Mouse (Mus musculus) embryonic facial prominence, embryonic 11.5 days (tissue): ENCODE measurements around the gene Ech1. TPM values are rescaled to one million over a fixed set of nuclear protein-coding genes. Genes with fewer than 3 reads are reported as not detected.

Source experiments
- ATAC-seq: fragments of 200-750 bp; cut with Nextera tagmentation; replicated peaks from 2 replicates; pipeline ENCODE4 v1.8.0; 2017; ENCODE audit warnings: low read depth; ENCODE audit not compliant: insufficient number of reproducible peaks, low FRiP score, low TSS enrichment
- DNase-seq: peaks from one replicate; pipeline ENCODE4 v3.0.0-alpha.2; 2015; ENCODE audit warnings: low spot score
- H3K27ac ChIP-seq: fragments of 300-500 bp; sonication (generic); replicated peaks from 2 replicates; pipeline ENCODE4 v1.5.1; 2014; ENCODE audit warnings: mild to moderate bottlenecking, low read depth, low read length, control low read depth
- H3K27me3 ChIP-seq: fragments of 300-500 bp; sonication (generic); 2 replicates; pipeline ENCODE4 v1.6.1; 2014; ENCODE audit warnings: mild to moderate bottlenecking, low read length, moderate library complexity, mixed read lengths; ENCODE audit not compliant: control insufficient read depth, insufficient read depth
- H3K36me3 ChIP-seq: fragments of 300-500 bp; sonication (generic); replicated peaks from 2 replicates; pipeline ENCODE4 v1.6.1; 2014; ENCODE audit warnings: low read depth, mild to moderate bottlenecking, low read length, moderate library complexity, mixed read lengths; ENCODE audit not compliant: control insufficient read depth, insufficient read depth
- H3K4me1 ChIP-seq: fragments of 300-500 bp; sonication (generic); 2 replicates; pipeline ENCODE4 v1.6.1; 2014; ENCODE audit warnings: low read length, mixed read lengths; ENCODE audit not compliant: control insufficient read depth, insufficient read depth
- H3K4me2 ChIP-seq: fragments of 300-500 bp; sonication (generic); 2 replicates; pipeline ENCODE4 v1.6.1; 2014; ENCODE audit warnings: low read depth, mild to moderate bottlenecking, control low read depth, low read length, moderate library complexity
- H3K4me3 ChIP-seq: fragments of 300-500 bp; sonication (generic); 2 replicates; pipeline ENCODE4 v1.5.1; 2014; ENCODE audit warnings: low read depth, low read length, control low read depth
- H3K9ac ChIP-seq: fragments of 300-500 bp; sonication (generic); replicated peaks from 2 replicates; pipeline ENCODE4 v1.6.1; 2014; ENCODE audit warnings: mild to moderate bottlenecking, control low read depth, low read length
- H3K9me3 ChIP-seq: fragments of 300-500 bp; sonication (generic); replicated peaks from 2 replicates; pipeline ENCODE4 v1.6.1; 2016; ENCODE audit warnings: mild to moderate bottlenecking, low read length, inconsistent platforms, mixed read lengths; ENCODE audit not compliant: control insufficient read depth
- WGBS: fragments of 180-500 bp; shearing (Covaris S2); extraction: QIAGEN DNeasy Blood & Tissue Kit; methylation state at CpG from one replicate; pipeline ENCODE4 v1.1.7; 2014; 5-methylcytosine and 5-hydroxymethylcytosine counted together
- polyA plus RNA-seq: library from polyadenylated mRNA; unstranded; fragments of >200 nt; fragmentation: Nextera tagmentation; extraction: Ambion mirVana; gene quantifications from 2 replicates; pipeline ENCODE4 v1.2.1, GENCODE M21; 2014

Ech1 gene
- polyA plus RNA-seq, 1 experiment from 2014 or later = 103 TPM

DNA sequence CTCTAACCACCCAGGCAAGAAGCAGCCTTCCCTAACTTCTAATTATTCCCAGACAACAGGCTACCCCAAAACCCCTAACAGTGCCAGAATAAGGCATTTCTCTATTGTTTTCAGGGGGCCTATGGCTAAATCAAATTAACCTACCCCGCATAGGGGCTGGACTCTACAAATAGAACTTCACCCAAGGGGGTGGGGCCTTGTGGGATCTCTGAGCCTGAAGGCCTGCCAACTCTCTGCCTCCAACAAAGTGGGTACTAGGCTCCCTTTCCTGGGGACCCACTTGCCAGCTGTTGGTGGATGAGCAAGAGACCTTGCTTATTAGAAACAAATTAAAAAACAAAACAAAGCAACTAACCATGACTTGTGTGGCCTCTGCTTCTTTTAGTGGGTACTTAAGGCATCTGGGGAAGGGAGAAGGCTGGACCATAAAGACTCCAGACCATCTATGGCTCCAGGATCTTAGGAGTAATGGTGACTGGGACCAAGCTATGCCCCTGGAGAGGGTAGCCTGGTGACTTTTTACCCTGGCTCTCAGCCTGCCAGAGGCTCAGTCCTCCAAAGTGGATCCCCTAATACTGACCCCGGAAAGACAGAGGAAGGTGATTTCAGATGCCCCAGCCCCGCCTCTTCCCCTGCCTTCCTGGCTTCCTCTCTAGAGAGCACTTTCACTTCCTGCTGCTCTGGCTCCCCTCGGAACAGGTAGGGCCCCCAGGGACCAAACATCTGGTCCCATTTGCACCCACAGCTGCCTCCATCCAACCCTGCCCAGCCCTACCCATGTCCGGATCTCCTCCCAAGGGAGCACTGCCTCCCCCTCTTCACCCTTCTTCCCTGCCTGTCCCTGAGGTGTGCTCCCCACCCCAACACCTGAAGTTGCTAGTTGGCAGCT is 36.5 kb upstream of the Ech1 start, which contains the start of gene Rinl:
Rinl (plus strand) TSS at position 663 of the 889 bp plus-strand sequence.
- Histone ChIP-seq H3K27ac (peak within 1 kb of the TSS; percentile 9), H3K27me3 (no peaks in the 10 kb centered on the region), H3K4me3 (no peak within 1 kb of the TSS), H3K4me1 (peaks cover 4% of the 10 kb centered on the region; the same call in 1 of the 2 replicates), H3K9ac (no peak within 1 kb of the TSS), H3K36me3 (no peaks in the 10 kb centered on the region), H3K4me2 (no peak within 1 kb of the TSS), H3K9me3 (no peaks in the 10 kb centered on the region)
- 55% methylated on average over 5 of the region's 5 CpGs for WGBS
- ATAC-seq (no peak), DNase-seq (no peak)

- WGBS = 42% methylated on average over 3 of the region's 3 CpGs
- no peaks in the 10 kb centered on the region for H3K36me3 ChIP-seq
- peaks cover 4% of the 10 kb centered on the region; the same call in 1 of the 2 replicates for H3K4me1 ChIP-seq
Observed at GRCm38 (mm10) chr7:28789235-28789634, 35.8 kb upstream of the Ech1 start.

DNA sequence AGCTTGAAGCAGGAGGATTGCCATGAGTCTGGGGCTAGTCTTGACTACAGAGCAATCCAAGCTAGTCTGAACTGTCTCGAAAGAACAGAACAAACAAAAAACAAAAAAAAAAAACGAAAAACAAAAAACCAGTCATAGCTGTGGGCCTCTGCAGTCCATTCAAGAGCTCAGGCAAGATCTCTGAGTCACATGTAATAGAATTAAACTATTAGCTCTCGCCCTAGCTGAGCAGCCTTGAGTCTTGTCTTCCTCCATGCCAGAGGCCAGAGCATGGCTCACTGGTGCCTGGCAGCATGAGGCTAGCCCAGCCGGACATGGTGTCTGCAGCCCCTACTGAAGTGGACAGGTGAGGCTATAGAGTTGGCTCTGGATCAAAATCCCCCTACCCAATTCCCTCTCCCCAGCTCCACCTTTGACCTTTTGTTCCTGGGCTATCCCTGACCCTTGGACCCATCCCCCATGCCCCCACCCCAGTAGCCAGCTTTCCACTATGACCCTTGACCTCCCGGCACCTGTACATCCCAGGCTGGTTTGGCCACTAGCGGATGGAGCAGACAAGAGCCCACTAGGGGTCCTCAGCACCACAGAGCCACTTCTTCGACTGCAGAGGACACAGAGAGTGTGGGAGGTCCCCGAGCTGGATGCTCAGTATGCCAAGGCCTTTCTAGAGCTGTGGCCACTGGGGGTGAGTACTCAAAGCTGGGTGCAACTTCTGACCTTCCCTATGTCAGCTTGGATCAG is 34.8 kb upstream of the Ech1 start:
- DNase-seq = peak; percentile 34
- Histone ChIP-seq H3K27ac (no peak overlapping the region), H3K9ac (no peak overlapping the region), H3K4me3 (no peak overlapping the region), H3K4me1 (peaks cover 4% of the 10 kb centered on the region; the same call in 1 of the 2 replicates), H3K9me3 (no peaks in the 10 kb centered on the region), H3K4me2 (no peak overlapping the region), H3K36me3 (no peaks in the 10 kb centered on the region), H3K27me3 (no peaks in the 10 kb centered on the region)
- 45% methylated on average over 8 of the region's 8 CpGs for WGBS
- no peak for ATAC-seq

More at GRCm38 (mm10) chr7:28789235-28789634, 35.8 kb upstream of the Ech1 start:
- Histone ChIP-seq H3K27ac (no peak overlapping the region; the same call in 1 of the 2 replicates), H3K9ac (no peak overlapping the region), H3K9me3 (no peaks in the 10 kb centered on the region), H3K4me2 (no peak overlapping the region), H3K4me3 (no peak overlapping the region), H3K27me3 (no peaks in the 10 kb centered on the region)
- no peak for ATAC-seq
- peak; percentile 44 for DNase-seq

DNA sequence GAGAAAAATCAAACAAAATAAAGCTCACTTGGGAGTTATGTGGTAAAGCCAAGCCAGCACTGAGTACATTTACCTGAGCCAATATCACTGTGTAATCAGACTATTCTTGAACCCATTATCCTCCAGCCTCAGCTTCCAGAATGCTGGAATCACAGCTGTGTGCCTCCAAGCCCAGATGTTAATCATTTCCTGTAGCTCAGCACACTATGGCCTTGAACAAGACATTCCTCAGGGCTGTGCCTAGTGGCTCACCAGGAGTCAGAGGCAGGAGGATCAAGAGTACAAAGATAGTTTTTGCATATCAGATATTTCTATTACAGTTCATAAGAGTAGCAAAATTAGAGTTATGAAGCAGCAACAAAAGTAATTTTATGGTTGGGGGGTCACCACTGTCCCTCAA is 33.3 kb upstream of the Ech1 start:
- H3K4me1 ChIP-seq = peaks cover 4% of the 10 kb centered on the region; the same call in 1 of the 2 replicates
- no peak overlapping the region for H3K9ac ChIP-seq
- no peaks in the 10 kb centered on the region for H3K9me3 ChIP-seq
- H3K4me2 ChIP-seq = no peak overlapping the region
- peak; percentile 63 for DNase-seq
- 0 out of 2 replicates have a peak overlapping the region, but pooled peaks have one; percentile 20 for H3K27ac ChIP-seq
- ATAC-seq = no peak
- H3K36me3 ChIP-seq = no peaks in the 10 kb centered on the region
- no peaks in the 10 kb centered on the region for H3K27me3 ChIP-seq
- no peak overlapping the region for H3K4me3 ChIP-seq

DNA sequence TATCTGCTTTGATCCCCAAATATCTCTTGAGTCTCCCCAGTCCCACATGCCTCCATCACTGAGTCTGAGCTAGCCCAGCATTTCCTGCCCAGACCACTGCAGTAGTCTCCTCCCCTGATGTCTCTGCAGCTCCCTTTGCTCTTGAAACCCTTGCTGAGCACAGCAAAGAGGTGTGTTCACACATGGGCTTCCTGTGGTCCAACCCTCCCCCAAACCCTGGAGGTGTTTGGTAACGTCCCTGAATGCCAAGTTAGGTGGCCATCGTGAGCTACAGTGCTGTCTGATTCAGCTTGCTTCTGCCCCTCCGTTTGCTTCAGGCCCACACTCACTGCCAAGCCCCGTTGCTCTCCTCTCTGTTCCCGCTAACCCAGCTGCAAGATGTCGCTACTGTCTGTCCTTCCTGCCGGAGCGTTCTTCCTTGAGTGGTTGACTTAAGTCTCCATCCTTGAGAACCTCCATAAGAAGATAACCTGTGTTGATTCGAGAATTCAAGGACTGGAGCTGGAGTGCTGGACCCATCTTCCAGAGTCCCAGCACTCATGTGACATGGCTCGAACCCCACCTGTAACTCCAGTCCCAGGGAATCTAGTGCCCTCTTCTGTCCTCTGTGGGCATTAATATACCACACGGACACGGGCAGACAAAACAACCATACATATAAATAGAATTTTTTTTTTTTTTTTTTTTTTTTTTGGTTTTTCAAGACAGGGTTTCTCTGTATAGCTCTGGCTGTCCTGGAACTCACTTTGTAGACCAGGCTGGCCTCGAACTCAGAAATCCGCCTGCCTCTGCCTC is 32.4 kb upstream of the Ech1 start:
- Histone ChIP-seq H3K4me3 (no peak overlapping the region), H3K36me3 (no peaks in the 10 kb centered on the region), H3K27me3 (no peaks in the 10 kb centered on the region), H3K9me3 (no peaks in the 10 kb centered on the region), H3K27ac (0 out of 2 replicates have a peak overlapping the region, but pooled peaks have one; percentile 13), H3K4me1 (peaks cover 6% of the 10 kb centered on the region; the same call in 1 of the 2 replicates), H3K4me2 (no peak overlapping the region), H3K9ac (no peak overlapping the region)
- DNase-seq (no peak), ATAC-seq (no peak)
- 80% methylated on average over 12 of the region's 14 CpGs for WGBS

DNA sequence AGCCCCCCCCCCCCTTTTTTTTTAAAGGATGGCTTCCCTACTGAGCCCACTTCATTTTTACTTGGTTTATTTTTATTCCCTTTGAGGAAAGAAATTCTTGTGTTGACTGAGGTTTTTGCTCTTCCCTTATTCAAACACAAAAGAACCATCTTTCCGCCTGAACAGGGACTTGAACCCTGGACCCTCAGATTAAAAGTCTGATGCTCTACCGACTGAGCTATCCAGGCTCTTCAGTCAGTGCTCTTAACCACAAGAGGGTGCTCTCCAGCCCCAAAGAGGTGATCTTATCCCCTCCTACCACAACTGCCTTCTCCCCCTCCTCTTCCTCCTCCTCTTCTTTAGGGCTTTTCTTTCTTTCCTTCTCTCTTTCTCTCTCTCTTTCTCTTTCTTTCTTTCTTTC is 31.2 kb upstream of the Ech1 start:
- Histone ChIP-seq H3K9ac (no peak overlapping the region), H3K27ac (no peak overlapping the region), H3K4me1 (peaks cover 6% of the 10 kb centered on the region; the same call in 1 of the 2 replicates), H3K27me3 (no peaks in the 10 kb centered on the region), H3K36me3 (no peaks in the 10 kb centered on the region), H3K9me3 (no peaks in the 10 kb centered on the region), H3K4me2 (no peak overlapping the region), H3K4me3 (no peak overlapping the region)
- DNase-seq (no peak), ATAC-seq (no peak)
- WGBS = 36% methylated on average over 2 of the region's 2 CpGs

DNA sequence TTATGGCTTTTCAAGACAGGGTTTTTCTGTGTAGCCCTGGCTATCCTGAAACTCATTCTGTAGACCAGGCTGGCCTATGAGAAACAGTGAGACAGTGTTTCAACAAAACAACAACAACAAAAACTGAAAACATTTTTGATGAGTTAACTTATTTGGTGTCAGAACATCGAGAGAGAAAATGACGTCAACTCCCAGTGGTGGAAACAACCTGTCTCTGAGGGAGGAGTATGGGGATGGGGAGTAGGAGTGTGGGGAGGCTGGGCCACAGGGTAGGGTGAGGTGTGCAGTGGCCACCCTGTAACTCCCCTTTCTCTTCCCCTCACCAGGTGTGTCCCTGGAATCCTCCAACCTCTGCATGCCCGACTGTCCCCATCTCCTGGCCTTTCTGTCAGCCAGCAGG is 30.5 kb upstream of the Ech1 start:
- DNase-seq = no peak
- Histone ChIP-seq H3K36me3 (no peaks in the 10 kb centered on the region), H3K4me1 (peaks cover 6% of the 10 kb centered on the region; the same call in 1 of the 2 replicates), H3K9me3 (no peaks in the 10 kb centered on the region), H3K4me2 (no peak overlapping the region), H3K27me3 (no peaks in the 10 kb centered on the region), H3K4me3 (no peak overlapping the region), H3K9ac (no peak overlapping the region), H3K27ac (no peak overlapping the region)
- ATAC-seq = no peak
- WGBS = 87% methylated on average over 3 of the region's 3 CpGs
